Mouse (Mus musculus) liver, embryonic 14.5 days (tissue): ENCODE measurements around the gene Tex35.

Experiments
- CTCF ChIP-seq: IDR thresholded peaks from 2 replicates; pipeline ENCODE4 v1.5.1; 2016; ENCODE audit warnings: antibody characterized with exemption, low read depth, control low read depth
- EP300 ChIP-seq: IDR thresholded peaks from 2 replicates; pipeline ENCODE4 v1.6.1; 2016; ENCODE audit warnings: antibody characterized with exemption, low read depth

- TF ChIP-seq CTCF: no peak
- TF ChIP-seq EP300: no peak
Measured at GRCm38 (mm10) chr1:157108580-157108979, at the start of gene Tex35.
